Mouse (Mus musculus) lung, adult 2 months (tissue): ENCODE results near the gene Hsp90ab1.

Source experiments
- CTCF ChIP-seq: fragments of 200-500 bp; IDR thresholded peaks from 2 replicates; pipeline ENCODE4 v1.5.1; 2011; ENCODE audit warnings: mild to moderate bottlenecking, low read length, control low read depth; ENCODE audit not compliant: insufficient read depth
- POLR2A ChIP-seq: fragments of 200-500 bp; IDR thresholded peaks from 2 replicates; pipeline ENCODE4 v1.6.1; 2011; ENCODE audit warnings: low read depth, mild to moderate bottlenecking, control low read depth, low read length, borderline replicate concordance; ENCODE audit errors: extremely low read depth

- TF ChIP-seq CTCF (no peak), POLR2A (no peak)
Observed at GRCm38 (mm10) chr17:45590410-45590809, 17.3 kb upstream of the Hsp90ab1 start.
